Mouse (Mus musculus) liver, postnatal 0 days (tissue): ENCODE results near the gene Nbea. TPM values are rescaled to one million over a fixed set of nuclear protein-coding genes. Genes with fewer than 3 reads are reported as not detected.

Source experiments
- ATAC-seq: fragments of 200-750 bp; cut with Nextera tagmentation; 2 replicates; pipeline ENCODE4 v1.8.0; 2017; ENCODE audit warnings: mild to moderate bottlenecking, moderate library complexity
- DNase-seq: peaks from one replicate; pipeline ENCODE4 v3.0.0-alpha.2; 2016
- H3K27ac ChIP-seq: fragments of 300-500 bp; sonication (generic); 2 replicates; pipeline ENCODE4 v1.5.1; 2014; ENCODE audit warnings: antibody characterized with exemption, moderate library complexity, mild to moderate bottlenecking, low read depth
- H3K27me3 ChIP-seq: fragments of 300-500 bp; sonication (generic); 2 replicates; pipeline ENCODE4 v1.6.1; 2014; ENCODE audit warnings: low read length, control low read depth, mixed read lengths; ENCODE audit not compliant: insufficient read depth
- H3K36me3 ChIP-seq: fragments of 300-500 bp; sonication (generic); replicated peaks from 2 replicates; pipeline ENCODE4 v1.6.1; 2014; ENCODE audit warnings: mild to moderate bottlenecking, control low read depth, low read length, moderate library complexity, mixed read lengths; ENCODE audit not compliant: insufficient read depth
- H3K4me1 ChIP-seq: fragments of 300-500 bp; sonication (generic); 2 replicates; pipeline ENCODE4 v1.6.1; 2014; ENCODE audit warnings: antibody characterized with exemption, mild to moderate bottlenecking, control low read depth; ENCODE audit not compliant: insufficient read depth
- H3K4me2 ChIP-seq: fragments of 300-500 bp; sonication (generic); 2 replicates; pipeline ENCODE4 v1.6.1; 2014; ENCODE audit warnings: low read depth, mild to moderate bottlenecking, low read length, moderate library complexity, mixed read lengths
- H3K4me3 ChIP-seq: fragments of 300-500 bp; sonication (generic); 2 replicates; pipeline ENCODE4 v1.5.1; 2014; ENCODE audit warnings: low read depth, low read length
- H3K9ac ChIP-seq: fragments of 300-500 bp; sonication (generic); replicated peaks from 2 replicates; pipeline ENCODE4 v1.6.1; 2014; ENCODE audit warnings: mild to moderate bottlenecking, moderate library complexity
- H3K9me3 ChIP-seq: fragments of 300-500 bp; sonication (generic); 2 replicates; pipeline ENCODE4 v1.6.1; 2016; ENCODE audit warnings: mild to moderate bottlenecking, control low read depth, low read length, mixed read lengths
- CTCF ChIP-seq: sonication (generic); IDR thresholded peaks from 2 replicates; pipeline ENCODE4 v1.5.1; 2016; ENCODE audit warnings: antibody characterized with exemption, low read depth
- EP300 ChIP-seq: IDR thresholded peaks from 2 replicates; pipeline ENCODE4 v1.6.1; 2016; ENCODE audit warnings: antibody characterized with exemption, low read depth, mild to moderate bottlenecking
- WGBS: fragments of 180-500 bp; shearing (Covaris S2); extraction: QIAGEN DNeasy Blood & Tissue Kit; methylation state at CpG from one replicate; pipeline ENCODE4 v1.1.7; 2014; ENCODE audit not compliant: insufficient replicate concordance; 5-methylcytosine and 5-hydroxymethylcytosine counted together
- polyA plus RNA-seq: library from polyadenylated mRNA; unstranded; fragments of >200 nt; fragmentation: Nextera tagmentation; extraction: Ambion mirVana; gene quantifications from 2 replicates; pipeline ENCODE4 v1.2.1, GENCODE M21; 2015

The Nbea gene
- polyA plus RNA-seq, 1 experiment from 2014 or later, result 0.81 TPM

- ATAC-seq (no peak), DNase-seq (no peak)
- Histone ChIP-seq H3K27me3 (no peaks in the 10 kb centered on the region), H3K4me3 (no peak overlapping the region), H3K27ac (no peak overlapping the region), H3K36me3 (no peaks in the 10 kb centered on the region), H3K4me1 (no peaks in the 10 kb centered on the region), H3K4me2 (no peak overlapping the region), H3K9me3 (no peaks in the 10 kb centered on the region), H3K9ac (no peak overlapping the region)
- 82% methylated on average over 1 of the region's 1 CpGs for WGBS
- TF ChIP-seq CTCF (no peak), EP300 (no peak)
Measured at GRCm38 (mm10) chr3:56043091-56043490, 140.4 kb downstream of the Nbea start.

DNA sequence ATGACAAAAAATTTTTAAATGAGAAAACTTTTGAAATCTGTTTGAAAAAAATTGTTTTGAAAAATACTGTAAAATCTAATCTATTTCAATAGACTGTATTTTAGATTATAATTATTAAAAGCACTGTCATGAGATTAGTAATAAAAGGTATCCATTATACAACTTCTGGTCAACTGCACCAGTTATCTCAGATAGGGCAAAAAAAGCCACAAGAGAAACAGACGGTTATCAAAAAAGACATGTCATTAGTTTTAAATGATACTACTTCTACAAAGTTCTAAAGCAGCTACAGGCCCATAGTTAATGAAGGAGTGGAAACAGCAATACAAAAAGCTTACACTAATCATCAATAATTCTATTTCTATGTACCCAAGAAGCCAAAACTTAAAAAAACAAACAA is 144.0 kb downstream of the Nbea start:
- Histone ChIP-seq H3K27me3 (no peaks in the 10 kb centered on the region), H3K4me1 (no peaks in the 10 kb centered on the region), H3K36me3 (no peaks in the 10 kb centered on the region), H3K9me3 (no peaks in the 10 kb centered on the region), H3K9ac (no peak overlapping the region), H3K4me2 (no peak overlapping the region), H3K4me3 (no peak overlapping the region), H3K27ac (no peak overlapping the region)
- 60% methylated on average over 1 of the region's 1 CpGs for WGBS
- TF ChIP-seq CTCF (no peak), EP300 (no peak)
- ATAC-seq, result no peak
- no peak for DNase-seq

GRCm38 (mm10) chr3:56034596-56034995 is 148.9 kb downstream of the Nbea start:
- Histone ChIP-seq H3K27ac (no peak overlapping the region), H3K27me3 (no peaks in the 10 kb centered on the region), H3K9ac (no peak overlapping the region), H3K4me2 (no peak overlapping the region), H3K4me1 (no peaks in the 10 kb centered on the region), H3K4me3 (no peak overlapping the region), H3K36me3 (no peaks in the 10 kb centered on the region), H3K9me3 (no peaks in the 10 kb centered on the region)
- no peak for DNase-seq
- WGBS, result 68% methylated on average over 3 of the region's 3 CpGs
- ATAC-seq, result no peak
- no peak for TF ChIP-seq CTCF
- no peak for TF ChIP-seq EP300

DNA sequence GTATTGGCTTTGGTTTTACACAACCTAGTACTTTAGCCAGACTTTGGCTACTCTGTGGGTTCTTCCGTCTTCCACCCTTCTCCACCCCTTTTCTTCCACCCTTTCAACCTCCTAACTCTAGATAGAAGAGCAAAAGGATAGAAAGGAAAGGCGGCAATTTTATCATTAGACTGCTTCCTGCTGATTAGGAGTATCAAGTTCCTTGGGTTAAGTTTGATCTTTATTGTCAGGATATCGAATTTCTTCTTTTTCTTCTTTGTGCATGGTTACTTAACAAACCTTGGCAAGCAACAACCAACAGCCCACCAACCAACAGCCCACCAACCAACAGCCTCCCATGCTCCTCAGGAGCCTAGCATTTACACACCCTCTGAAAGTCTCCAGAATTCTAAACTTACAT is 165.0 kb downstream of the Nbea start:
- no peak for ATAC-seq
- H3K27ac ChIP-seq, result no peak overlapping the region
- no peak overlapping the region for H3K9ac ChIP-seq
- no peak overlapping the region for H3K4me2 ChIP-seq
- H3K36me3 ChIP-seq, result no peaks in the 10 kb centered on the region
- no peak overlapping the region for H3K4me3 ChIP-seq
- DNase-seq, result no peak
- H3K4me1 ChIP-seq, result no peaks in the 10 kb centered on the region
- no peaks in the 10 kb centered on the region for H3K27me3 ChIP-seq
- WGBS, result 59% methylated on average over 3 of the region's 3 CpGs
- TF ChIP-seq EP300, result no peak
- no peak for TF ChIP-seq CTCF
- H3K9me3 ChIP-seq, result no peaks in the 10 kb centered on the region

DNA sequence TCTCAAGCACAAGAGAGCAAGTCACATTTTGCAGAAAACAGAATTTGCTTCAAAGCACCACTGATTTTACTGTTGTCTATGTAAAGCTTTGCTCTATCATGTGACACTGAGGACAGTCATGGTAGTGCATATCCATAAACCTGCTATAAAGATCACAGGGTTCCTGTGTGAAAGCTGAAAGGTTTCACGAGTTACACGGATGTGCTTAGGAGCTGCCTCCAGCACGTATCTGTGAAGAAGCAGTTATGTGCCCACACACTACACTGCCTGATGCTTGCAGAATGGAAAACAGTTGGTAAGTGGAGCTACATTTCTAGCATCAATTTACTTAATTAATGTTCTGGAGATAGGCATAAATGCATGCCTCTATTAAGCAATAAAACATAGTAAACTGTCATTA is 172.4 kb downstream of the Nbea start:
- Histone ChIP-seq H3K4me1 (no peaks in the 10 kb centered on the region), H3K4me2 (no peak overlapping the region), H3K36me3 (no peaks in the 10 kb centered on the region), H3K9ac (no peak overlapping the region), H3K4me3 (no peak overlapping the region), H3K27ac (no peak overlapping the region), H3K27me3 (no peaks in the 10 kb centered on the region), H3K9me3 (no peaks in the 10 kb centered on the region)
- no peak for TF ChIP-seq EP300
- TF ChIP-seq CTCF, result no peak
- DNase-seq (no peak), ATAC-seq (no peak)
- 80% methylated on average over 3 of the region's 3 CpGs for WGBS

DNA sequence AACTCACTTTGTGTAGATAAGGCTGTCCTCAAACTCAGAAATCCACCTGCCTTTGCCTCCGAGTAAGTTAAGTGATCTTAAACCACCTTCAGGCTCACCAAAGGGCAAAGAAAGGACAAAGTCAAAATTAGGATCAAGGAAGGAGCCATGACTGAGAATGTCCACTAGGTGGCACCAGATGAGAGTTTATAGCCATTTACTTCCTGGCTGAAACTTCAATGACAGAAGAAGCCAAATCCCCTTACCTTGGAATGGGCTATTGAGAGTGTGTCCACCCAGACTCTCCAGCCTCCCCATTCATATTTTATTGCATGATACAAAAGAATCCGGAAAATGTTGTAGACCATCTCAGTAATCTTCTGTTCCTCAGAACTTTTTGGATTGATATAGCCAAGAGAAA is 175.5 kb downstream of the Nbea start:
- H3K9me3 ChIP-seq, result no peaks in the 10 kb centered on the region
- H3K4me2 ChIP-seq, result no peak overlapping the region
- no peaks in the 10 kb centered on the region for H3K36me3 ChIP-seq
- no peaks in the 10 kb centered on the region for H3K27me3 ChIP-seq
- DNase-seq (peak; percentile 15), ATAC-seq (no peak)
- H3K9ac ChIP-seq, result no peak overlapping the region
- TF ChIP-seq EP300 (no peak), CTCF (peak; percentile 84)
- no peak overlapping the region for H3K4me3 ChIP-seq
- 21% methylated on average over 2 of the region's 2 CpGs for WGBS
- H3K4me1 ChIP-seq, result no peaks in the 10 kb centered on the region
- H3K27ac ChIP-seq, result no peak overlapping the region

- Histone ChIP-seq H3K4me2 (no peak overlapping the region), H3K4me3 (no peak overlapping the region), H3K9me3 (no peaks in the 10 kb centered on the region), H3K4me1 (no peaks in the 10 kb centered on the region), H3K36me3 (no peaks in the 10 kb centered on the region), H3K9ac (no peak overlapping the region), H3K27ac (no peak overlapping the region), H3K27me3 (no peaks in the 10 kb centered on the region)
- ATAC-seq, result no peak
- no peak for DNase-seq
- WGBS, result 0% methylated on average over 1 of the region's 1 CpGs
- TF ChIP-seq CTCF (peak; percentile 80), EP300 (no peak)
Measured at GRCm38 (mm10) chr3:56000259-56000658, 183.2 kb downstream of the Nbea start.
